Mouse (Mus musculus) lung, adult 18-20 months (tissue): ENCODE measurements at regions not wholly inside any gene's neighbourhood (a gene's known extent, or its start where the extent isn't known, plus 50 kb on each side); places are given as distances from the start of the nearest gene placed in this dataset.

Experiments
- DNase-seq, 2 experiments: peaks; one replicate each; pipeline ENCODE4 v3.0.0; 2022; ENCODE audit warnings: mixed read lengths in 2 of 2

- DNase-seq = peak; percentile 21
These were observed 147.5 kb upstream of the Mrps10 start for GRCm38 (mm10) chr17:47221068-47221796.

DNA sequence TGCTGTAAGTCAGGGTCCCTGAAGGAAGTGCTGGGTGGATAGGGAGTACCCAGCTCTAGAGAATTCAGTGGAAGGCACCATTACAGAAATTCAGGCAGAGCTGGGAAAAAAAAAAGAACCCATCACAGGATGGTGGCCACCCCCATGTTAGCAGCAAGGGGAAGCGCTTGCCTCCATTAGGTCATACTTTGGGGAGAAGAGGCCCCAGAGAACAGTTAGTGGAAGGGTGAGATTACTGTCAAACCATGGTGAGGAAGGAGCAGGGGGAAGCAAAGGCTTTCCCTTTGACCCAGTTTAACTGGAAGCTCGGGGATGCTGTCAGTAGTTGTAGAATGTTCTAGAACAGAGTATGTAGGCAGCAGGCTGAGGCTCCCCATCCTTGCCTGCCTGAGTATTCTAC, 148.8 kb upstream of the Mrps10 start:
- DNase-seq = peak in 1 of 2 experiments; percentile 16

DNA sequence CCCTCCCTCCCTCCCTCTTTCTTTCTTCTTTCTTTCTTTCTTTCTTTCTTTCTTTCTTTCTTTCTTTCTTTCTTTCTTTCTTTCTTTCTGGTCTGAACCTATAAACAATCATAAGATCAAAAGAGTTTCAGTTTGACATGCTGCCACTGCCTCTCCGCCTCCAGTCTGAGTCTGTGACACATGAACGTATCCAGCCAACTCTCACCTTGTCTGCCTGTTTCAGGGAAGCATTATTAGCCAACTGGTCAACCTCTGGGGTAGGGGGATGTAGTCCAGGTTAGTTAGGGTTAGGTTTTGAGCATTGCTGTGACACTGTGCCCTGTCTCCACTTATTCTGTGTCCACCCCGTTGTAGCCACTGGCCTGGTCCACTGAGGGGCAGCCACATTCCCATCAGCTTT, 152.2 kb upstream of the Mrps10 start:
- DNase-seq = no peak

GRCm38 (mm10) chr17:47215841-47216240, 152.8 kb upstream of the Mrps10 start:
- peak in 1 of 2 experiments; percentile 9 for DNase-seq

DNA sequence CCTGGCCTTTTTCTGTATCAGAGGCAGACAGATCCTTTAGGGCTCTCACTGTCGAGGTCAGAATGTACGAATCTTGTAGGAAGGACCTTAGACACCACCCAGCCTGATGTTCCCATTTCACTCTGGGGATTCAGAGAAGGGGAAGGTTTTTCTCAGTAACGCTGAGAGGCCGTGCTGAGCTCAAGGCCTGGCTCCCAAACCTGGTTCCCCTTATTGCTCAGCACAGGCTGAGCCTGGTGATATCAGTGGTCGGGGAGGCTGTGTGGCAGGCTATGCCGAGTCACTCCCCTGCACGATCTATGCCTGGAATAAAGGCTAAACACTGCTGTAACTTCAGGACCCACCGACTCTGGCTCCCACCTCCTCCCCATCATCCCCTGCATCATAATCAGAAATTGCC, 154.6 kb upstream of the Mrps10 start:
- DNase-seq = peak; percentile 30 to 34

GRCm38 (mm10) chr17:47210441-47211196, 158.1 kb upstream of the Mrps10 start:
- no peak for DNase-seq

GRCm38 (mm10) chr17:47208886-47209585, 159.7 kb upstream of the Mrps10 start:
- no peak for DNase-seq

- DNase-seq = no peak
These were observed 161.2 kb upstream of the Mrps10 start for GRCm38 (mm10) chr17:47207471-47207870.

DNA sequence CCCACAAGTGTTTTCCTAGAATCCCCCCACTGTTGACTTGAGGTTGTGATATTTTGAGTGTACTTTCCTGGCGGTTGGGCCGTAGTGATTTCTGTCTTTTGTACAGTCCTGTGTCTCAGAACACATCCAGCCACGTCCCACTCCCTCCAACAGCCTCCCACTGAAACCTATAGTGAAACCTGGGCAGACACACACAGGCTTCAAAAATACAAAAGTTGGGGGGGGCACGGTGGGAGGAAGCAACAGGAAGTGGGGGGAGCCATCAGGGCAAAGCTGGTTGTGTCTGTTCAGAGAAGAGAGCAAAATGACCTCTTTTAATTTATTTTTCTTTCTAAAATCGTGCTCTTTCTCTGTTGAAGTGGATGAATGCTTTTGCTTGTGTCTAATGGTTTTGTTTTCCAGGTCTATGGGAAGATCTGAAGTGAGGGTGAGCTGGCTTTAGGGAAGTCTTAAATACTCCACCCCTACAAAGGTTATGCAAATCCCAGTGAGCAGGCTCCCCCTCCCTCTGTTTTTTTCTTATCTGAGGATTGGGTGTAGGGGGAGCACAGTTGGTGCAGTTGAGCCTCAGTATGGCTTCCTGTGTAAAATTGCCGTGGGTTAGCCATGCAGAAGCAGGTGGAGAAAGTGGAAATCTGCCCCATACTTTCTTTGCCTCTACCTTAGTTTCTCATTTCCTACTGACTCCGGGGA, 164.1 kb upstream of the Mrps10 start:
- DNase-seq = no peak

DNA sequence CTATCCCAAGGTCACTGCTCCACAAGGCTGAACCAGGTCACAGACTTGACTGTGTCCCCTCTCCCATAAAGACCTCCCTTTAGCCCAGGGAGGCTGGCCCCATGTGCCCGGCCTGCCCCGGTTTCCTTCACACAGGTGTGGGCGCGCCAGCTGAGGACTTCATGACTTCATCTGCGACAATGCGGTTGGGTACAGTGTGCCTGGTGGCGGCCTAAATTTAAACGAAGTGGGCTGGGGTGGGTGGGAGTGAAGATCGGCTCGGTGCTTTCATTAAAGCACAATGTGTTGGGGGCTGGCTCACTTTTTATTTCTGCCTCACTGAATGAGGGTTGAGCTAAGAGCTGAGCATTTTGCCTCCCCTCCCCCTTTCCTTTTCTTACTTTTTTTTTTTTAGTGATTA, 169.5 kb upstream of the Mrps10 start:
- no peak for DNase-seq

- no peak for DNase-seq
These were observed 170.7 kb upstream of the Mrps10 start for GRCm38 (mm10) chr17:47197957-47198356.

DNA sequence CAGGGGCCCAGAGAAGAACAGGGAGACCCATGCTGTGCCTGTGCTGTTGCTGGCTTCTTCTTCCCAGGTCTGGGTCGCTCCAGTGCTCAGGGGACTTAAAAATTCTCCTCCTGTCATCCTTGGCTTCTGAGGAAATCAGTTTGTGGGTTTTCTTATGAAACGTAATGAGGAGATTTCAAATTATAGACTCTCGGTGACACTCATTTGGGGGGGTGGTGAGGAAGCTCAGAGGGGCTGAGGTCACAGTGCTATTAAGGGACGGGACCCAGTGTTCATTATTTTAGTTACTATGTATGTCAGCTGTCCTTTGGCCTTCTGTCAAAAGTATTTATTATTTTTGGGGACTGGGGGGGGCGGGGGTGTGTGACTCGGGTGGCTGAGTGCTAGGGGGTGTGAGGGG, 171.7 kb upstream of the Mrps10 start:
- DNase-seq = no peak

GRCm38 (mm10) chr17:47195981-47196380, 172.7 kb upstream of the Mrps10 start:
- no peak for DNase-seq

DNA sequence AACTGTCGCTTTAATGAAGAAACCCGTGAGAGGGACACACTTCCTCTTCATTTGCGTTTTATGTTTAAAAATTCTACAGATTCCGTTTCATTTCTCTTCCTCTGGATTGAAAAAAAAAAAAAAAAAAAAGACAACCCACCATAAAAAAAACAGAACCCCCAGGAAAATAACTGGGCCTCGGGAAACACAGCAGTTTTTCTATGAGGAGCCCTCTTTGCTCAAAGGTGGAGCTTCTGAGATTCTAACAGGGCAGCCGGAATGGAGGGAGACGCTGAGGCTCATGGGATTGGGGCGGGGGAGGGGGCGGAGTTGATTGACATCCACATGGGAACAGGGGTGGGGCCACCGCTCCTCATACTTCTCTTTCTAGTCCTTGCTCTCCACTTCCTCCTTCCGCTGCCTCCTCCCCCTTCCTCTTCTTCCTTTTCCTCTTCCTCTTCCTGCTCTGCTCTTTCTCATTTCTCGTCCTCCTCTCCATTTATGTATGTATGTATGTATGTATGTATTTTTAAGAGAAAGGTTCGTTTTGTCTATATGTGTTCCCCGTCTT, 174.1 kb upstream of the Mrps10 start:
- no peak for DNase-seq

- no peak for DNase-seq
These were observed 177.3 kb upstream of the Mrps10 start for GRCm38 (mm10) chr17:47191416-47191815.

GRCm38 (mm10) chr17:47189770-47190169, 178.9 kb upstream of the Mrps10 start:
- no peak for DNase-seq

DNA sequence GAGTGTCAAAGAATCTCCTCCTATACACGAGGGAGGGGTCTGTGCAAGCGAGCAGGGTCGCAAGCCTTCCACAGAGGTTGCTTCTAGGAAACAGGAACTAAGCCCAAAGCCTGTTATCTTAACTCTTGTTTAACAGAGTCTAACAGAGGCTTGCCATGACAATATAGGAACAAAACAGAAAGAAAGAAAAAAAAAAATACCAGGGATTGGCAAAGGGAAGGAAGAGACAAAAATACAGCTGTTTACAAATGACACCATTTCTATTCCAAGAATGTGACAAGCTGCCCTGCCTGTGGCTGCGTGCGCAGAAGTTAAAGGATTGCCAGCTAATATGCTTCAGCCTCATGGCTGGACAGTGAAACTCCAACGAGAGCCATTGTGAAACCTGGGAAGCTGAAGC, 173.8 kb upstream of the Ubr2 start:
- DNase-seq = peak; percentile 35 to 66

DNA sequence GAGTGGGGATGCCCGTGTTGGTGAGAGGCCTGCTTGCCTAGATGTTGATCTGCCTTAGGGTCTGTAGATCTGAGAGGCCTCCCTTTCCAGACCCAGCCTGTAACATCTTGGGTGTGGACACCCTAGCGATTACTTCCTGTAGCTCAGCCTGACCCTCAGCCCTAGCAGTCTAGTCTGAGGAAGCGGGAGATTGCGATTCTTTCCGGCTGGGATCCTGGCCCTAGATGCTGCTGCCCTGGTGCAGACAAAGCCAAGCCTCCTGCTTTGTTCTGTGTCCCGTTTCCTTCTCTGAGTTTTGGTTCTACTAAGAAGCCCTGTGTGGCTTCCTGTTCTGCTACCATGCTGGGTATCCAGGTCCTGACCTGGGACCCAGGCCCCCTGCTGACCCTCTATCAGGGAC, 171.8 kb upstream of the Ubr2 start:
- DNase-seq = peak; percentile 52 to 76

DNA sequence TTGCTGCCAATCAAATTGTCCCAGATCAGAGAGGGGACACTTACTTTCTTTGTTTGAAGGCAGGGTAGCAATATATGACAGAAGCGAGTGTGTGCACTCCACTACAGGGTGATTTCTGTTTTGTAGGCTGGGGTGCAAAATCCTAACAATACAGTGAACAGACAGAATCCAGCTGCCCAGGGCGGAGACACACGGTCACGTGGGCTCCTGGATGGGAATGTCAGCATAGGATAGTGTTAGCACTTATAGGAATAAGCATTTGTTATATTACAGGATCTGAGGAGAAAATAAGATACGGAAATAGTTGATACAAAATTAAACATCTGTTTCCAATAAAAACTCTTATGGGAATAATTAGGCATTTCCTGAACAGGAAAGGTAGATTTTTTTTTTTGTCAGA, 169.1 kb upstream of the Ubr2 start:
- DNase-seq = no peak

- no peak for DNase-seq
These were observed 168.3 kb upstream of the Ubr2 start for GRCm38 (mm10) chr17:47178705-47179104.

DNA sequence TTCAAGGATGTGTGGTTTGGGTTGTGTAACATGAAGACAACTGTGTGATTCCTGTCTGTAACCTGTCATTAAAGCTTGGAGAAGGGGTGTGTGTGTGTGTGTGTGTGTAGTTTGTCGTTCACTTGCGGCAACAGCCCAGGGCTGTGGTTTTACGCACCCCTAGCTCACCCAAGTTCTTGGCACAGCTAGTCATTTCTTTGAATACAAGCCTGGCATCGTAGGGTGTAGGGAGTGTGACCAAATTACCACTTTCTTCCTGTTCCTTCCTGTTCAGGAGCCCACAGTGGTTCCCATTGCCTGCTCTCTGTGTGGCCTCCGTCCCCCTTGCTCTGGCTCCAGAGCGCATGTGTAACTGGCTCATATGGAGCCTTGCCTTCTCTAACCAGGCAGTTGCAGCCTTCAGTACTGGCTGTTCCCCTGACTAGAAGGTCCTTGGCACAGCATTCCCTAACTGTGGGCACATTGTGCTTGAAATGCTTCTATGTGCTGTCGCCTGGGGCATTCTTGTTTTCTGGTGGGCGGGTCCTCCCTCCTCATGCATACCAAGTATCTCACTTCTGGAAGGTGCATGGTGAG, 167.4 kb upstream of the Ubr2 start:
- peak in 1 of 2 experiments; percentile 14 for DNase-seq

DNA sequence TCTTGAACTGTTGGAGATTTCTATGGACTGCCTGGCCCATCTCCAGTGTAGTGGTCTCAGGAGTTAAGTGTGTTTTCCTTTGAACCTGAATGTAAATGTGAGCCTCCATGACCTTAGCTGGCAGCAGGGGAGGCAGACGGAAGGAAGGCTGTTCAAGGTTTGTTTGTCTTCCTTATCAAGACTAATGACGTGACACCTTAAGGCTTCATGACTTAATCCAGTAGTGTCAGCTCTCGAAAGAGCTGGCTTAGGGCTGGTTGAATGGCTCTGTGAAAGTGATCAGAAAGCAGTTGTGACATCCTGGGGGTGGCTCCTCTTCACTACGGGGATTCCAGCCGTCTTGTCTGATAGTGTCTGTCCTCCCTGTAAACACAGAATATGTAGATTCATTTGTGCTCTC, 166.0 kb upstream of the Ubr2 start:
- no peak for DNase-seq
